Mouse (Mus musculus) ovary, postnatal 36 days (tissue): ENCODE results near the gene A930033H14Rik.
A peak's percentile ranks its signal among the peaks of the same experiment; 100 is the strongest.

Experiments used
- DNase-seq: peaks from one replicate; pipeline ENCODE4 v3.0.0; 2022; ENCODE audit warnings: low spot score, mixed read lengths

The A930033H14Rik gene

GRCm38 (mm10) chr10:69192266-69192665 is 20.6 kb downstream of the A930033H14Rik start:
- no peak for DNase-seq

- no peak for DNase-seq
Observed at GRCm38 (mm10) chr10:69190434-69191160, 22.3 kb downstream of the A930033H14Rik start.

GRCm38 (mm10) chr10:69187773-69188443 is 25.0 kb downstream of the A930033H14Rik start:
- no peak for DNase-seq

GRCm38 (mm10) chr10:69185894-69186893 is 26.7 kb downstream of the A930033H14Rik start:
- peak; percentile 55 for DNase-seq

GRCm38 (mm10) chr10:69185431-69185830 is 27.5 kb downstream of the A930033H14Rik start:
- DNase-seq: no peak

GRCm38 (mm10) chr10:69184903-69185302 is 28.0 kb downstream of the A930033H14Rik start:
- no peak for DNase-seq

- no peak for DNase-seq
Observed at GRCm38 (mm10) chr10:69180997-69181396, 31.9 kb downstream of the A930033H14Rik start.

GRCm38 (mm10) chr10:69179341-69179740 is 33.6 kb downstream of the A930033H14Rik start:
- DNase-seq: no peak

- no peak for DNase-seq
Observed at GRCm38 (mm10) chr10:69176116-69176515, 36.8 kb downstream of the A930033H14Rik start.

GRCm38 (mm10) chr10:69172412-69172811 is 40.5 kb downstream of the A930033H14Rik start:
- no peak for DNase-seq

- DNase-seq: no peak
Observed at GRCm38 (mm10) chr10:69166514-69166913, 46.4 kb downstream of the A930033H14Rik start.

- DNase-seq: no peak
Observed at GRCm38 (mm10) chr10:69165847-69166246, 47.1 kb downstream of the A930033H14Rik start.

GRCm38 (mm10) chr10:69165125-69165524 is 47.8 kb downstream of the A930033H14Rik start:
- no peak for DNase-seq

- DNase-seq: no peak
Observed at GRCm38 (mm10) chr10:69163216-69163615, 49.7 kb downstream of the A930033H14Rik start.

- DNase-seq: no peak
Observed at GRCm38 (mm10) chr10:69162577-69162976, 50.3 kb downstream of the A930033H14Rik start.

GRCm38 (mm10) chr10:69161503-69161902 is 51.4 kb downstream of the A930033H14Rik start:
- DNase-seq: no peak

- no peak for DNase-seq
Observed at GRCm38 (mm10) chr10:69160877-69161276, 52.0 kb downstream of the A930033H14Rik start.
